Mouse (Mus musculus) megakaryocyte, embryonic 14.5 days (primary cell): ENCODE measurements around the gene Mdm1.

Source experiments
- FLI1 ChIP-seq: IDR thresholded peaks from 2 replicates; pipeline ENCODE4 v1.6.1; 2012; ENCODE audit warnings: low read length, inconsistent platforms, mixed read lengths
- GATA1 ChIP-seq: IDR thresholded peaks from 3 replicates; pipeline ENCODE4 v1.6.1; 2012; ENCODE audit warnings: mixed read lengths, low read length, inconsistent platforms, borderline replicate concordance

DNA sequence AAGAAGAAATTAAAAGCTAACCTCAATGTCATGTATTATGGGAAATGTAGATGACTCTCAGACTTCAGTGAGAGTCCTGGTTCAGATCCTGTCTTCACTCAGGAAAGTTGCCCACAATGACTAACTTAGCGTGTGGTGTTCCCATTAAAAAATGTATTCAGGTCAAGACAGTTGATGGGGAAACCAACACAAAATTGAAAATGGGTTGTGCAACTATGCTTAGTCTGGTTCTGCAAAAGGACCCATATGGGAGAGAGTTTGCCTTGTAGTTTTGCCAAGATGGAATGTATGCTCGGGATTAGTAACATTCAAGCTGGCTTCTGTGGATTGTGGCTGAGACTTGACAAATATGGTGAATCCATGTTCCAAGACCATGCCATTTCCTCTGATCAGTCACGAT is 31.3 kb downstream of the Mdm1 start:
- no peak for TF ChIP-seq GATA1
- TF ChIP-seq FLI1, result no peak
